Mouse (Mus musculus): ENCODE measurements around the gene Kcnip1.

The Kcnip1 gene

DNA sequence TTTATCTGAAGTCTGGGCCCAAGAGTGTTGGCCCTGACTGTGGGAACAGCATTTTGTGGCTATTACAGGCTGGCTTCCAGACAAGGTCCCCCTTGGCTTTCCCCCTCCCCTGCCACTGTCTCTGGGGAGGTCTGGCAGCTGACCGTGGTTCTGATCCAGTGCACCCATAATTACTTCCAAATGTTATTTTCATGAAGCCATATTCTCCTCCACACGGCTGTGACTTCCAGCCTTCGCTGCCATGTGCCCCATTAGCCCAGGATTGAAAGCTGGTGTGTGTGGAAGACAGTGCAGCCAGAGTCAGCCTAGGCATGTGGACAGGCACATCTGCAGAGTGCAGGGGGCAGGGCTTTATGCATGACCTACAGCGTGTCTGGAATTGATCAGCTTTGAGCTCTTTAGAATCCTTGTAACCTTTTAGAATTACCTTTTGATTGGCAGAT is 240.5 kb downstream of the Kcnip1 start:
- no peak for DNase-seq (ENCODE audit: low read depth)

DNA sequence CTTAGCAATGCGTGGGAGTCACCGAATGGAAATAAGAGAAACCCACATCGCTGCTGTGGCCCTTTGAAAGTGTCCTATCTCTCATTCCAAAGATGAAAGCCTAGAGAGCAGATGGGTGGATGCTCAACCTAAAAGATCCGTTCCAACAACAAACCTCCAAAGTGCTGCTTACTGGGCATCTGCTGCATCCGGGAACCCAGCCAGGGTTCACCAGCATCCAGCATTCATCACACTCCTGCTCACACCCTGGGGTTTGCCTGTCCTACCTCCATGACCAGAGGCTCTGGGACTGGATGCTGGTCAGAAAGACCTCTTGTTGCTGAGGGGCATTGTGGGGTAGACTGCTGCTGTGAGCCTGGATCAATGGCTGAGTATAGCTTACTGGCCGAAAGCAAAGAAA is 241.4 kb downstream of the Kcnip1 start:
- DNase-seq (ENCODE audit: low read depth), result no peak

GRCm38 (mm10) chr11:33749979-33750378 is 243.0 kb downstream of the Kcnip1 start:
- no peak for DNase-seq (ENCODE audit: low read depth)

- no peak for DNase-seq (ENCODE audit: low read depth)
Measured at GRCm38 (mm10) chr11:33749408-33749807, 243.5 kb downstream of the Kcnip1 start.

DNA sequence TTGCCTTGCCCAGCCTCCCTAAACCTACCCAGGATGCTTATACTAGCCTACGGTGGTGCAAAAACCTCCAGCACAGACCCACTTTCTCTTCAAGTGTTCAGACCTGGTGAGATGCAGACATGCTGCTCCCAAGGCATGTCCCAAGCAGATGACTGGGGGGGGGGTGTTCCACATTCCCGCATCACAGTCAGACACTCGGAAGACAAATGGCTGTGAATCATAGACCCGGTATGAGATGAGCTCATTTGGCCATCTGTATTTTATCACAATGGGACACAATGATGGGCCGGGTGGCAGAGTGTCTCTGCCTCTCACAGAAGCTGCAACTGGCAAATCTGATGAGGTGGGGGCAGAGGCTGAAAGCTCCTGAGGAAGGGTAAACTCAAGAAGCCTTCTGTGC is 244.2 kb downstream of the Kcnip1 start:
- no peak for DNase-seq (ENCODE audit: low read depth)

DNA sequence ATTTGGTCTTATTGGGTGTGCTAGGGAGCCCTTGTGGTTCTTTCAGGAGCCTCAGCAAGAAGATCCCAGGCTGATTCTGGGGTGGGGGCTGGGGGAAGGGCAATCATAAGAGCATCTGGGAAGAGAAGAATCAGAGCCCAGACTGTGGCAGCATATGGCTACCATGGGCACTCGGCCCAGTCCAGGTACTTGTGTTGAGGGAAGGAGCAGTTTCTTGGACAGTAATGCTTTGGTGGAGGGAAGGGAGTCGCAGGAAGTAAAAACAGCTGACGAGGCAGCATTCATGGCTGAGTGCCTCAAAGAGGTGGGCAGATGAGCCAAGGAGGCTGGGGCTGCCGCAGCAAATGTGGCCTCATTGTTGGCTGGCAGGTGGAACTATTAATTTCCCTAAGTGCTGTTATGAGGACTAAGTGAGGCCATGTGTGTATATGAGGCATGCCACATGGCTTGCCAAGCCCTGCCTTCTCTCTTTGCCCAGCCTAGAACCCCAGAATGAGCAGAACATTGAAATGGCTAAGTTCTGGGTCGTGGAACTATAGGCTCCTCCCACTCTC is 245.5 kb downstream of the Kcnip1 start:
- no peak for DNase-seq (ENCODE audit: low read depth)

DNA sequence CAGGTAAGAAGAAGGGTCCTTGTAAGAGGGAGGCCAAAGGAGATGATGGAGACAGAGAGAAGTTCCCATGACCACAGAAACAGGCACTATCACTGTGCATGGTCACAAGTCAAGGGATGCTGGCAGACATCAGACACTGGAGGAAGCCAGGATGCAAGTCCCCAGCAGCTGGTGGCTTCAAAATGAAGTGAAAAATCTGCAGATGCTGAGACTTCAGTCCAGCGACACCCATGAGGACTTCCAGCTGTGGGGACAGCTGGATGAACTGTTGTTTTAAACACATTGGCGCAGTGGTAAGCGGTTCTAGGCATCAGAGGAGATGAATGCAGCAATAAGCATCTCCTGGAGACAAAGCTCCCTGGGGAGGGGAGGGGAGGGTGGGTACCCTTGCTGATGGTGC is 246.6 kb downstream of the Kcnip1 start:
- no peak for DNase-seq (ENCODE audit: low read depth)

- DNase-seq (ENCODE audit: low read depth), result no peak
Measured at GRCm38 (mm10) chr11:33745821-33746329, 247.1 kb downstream of the Kcnip1 start.

- peak; percentile 39 for DNase-seq (ENCODE audit: low read depth)
Measured at GRCm38 (mm10) chr11:33744429-33744828, 248.5 kb downstream of the Kcnip1 start.

- no peak for DNase-seq (ENCODE audit: low read depth)
Measured at GRCm38 (mm10) chr11:33740187-33740586, 252.8 kb downstream of the Kcnip1 start.

DNA sequence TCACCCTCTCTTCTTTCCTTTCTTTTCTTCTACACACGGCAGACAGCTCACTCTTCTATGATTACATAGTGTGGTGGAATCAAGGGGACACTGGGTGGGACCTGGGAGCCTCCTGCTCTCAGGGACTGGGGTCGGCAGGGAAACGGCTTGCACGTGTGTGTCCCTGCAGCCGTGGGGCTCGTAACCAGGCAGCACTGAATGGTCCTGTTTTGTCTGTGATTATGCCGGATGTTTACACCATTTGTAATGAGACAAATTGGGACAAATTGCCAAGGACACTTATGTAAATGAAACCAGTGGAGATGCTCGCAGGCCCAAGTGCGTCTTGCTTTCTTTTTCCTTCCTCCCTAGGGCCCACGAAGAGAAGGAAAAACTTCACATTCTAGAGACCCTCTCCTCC is 256.5 kb downstream of the Kcnip1 start:
- no peak for DNase-seq (ENCODE audit: low read depth)

GRCm38 (mm10) chr11:33733269-33733668 is 259.7 kb downstream of the Kcnip1 start:
- DNase-seq (ENCODE audit: low read depth), result peak; percentile 47

GRCm38 (mm10) chr11:33732358-33732757 is 260.6 kb downstream of the Kcnip1 start:
- no peak for DNase-seq (ENCODE audit: low read depth)

DNA sequence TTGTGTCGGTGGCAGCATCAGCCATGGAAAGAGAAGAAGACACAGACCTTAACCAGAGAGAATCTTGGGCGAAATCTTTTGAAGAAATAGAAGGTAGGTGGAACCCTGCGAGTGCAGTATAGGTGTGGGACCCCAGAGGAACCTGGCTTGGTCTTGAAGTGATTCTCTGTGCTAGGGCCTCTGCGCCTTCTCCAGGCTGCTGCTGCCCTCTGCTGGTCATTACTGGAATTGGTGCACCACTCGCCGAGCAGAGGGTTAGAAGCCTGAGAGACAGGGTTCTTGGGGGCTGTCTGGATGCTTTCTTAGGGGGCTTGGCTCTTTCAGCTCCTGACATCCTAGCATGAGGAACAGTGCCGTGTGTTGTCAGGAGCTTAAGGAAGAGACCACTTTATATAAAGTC is 271.7 kb downstream of the Kcnip1 start:
- peak; percentile 54 for DNase-seq (ENCODE audit: low read depth)

GRCm38 (mm10) chr11:33706777-33707176 is 286.2 kb downstream of the Kcnip1 start:
- DNase-seq (ENCODE audit: low read depth), result peak; percentile 11

DNA sequence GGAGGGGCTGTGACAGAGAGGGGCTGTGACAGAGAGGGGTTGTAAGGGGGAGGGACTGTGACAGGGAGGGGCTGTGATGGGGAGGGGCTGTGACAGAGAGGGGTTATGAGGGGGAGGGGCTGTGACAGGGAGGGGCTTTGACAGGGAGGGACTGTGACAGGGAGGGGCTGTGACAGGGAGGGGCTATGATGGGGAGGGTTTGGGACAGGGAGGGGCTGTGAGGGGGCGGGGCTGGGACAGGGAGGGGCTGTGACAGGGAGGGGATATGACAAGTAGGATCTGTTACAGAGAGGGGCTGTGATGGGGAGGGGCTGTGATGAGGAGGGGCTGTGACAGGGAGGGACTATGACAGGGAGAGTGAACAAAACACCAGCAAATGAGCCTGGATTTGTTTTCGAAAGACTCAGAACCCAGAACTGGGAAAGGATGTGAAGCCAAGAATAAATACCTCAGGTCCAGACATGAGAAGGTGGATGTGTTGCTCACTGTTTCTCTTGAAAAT is 290.9 kb downstream of the Kcnip1 start:
- no peak for DNase-seq (ENCODE audit: low read depth)

DNA sequence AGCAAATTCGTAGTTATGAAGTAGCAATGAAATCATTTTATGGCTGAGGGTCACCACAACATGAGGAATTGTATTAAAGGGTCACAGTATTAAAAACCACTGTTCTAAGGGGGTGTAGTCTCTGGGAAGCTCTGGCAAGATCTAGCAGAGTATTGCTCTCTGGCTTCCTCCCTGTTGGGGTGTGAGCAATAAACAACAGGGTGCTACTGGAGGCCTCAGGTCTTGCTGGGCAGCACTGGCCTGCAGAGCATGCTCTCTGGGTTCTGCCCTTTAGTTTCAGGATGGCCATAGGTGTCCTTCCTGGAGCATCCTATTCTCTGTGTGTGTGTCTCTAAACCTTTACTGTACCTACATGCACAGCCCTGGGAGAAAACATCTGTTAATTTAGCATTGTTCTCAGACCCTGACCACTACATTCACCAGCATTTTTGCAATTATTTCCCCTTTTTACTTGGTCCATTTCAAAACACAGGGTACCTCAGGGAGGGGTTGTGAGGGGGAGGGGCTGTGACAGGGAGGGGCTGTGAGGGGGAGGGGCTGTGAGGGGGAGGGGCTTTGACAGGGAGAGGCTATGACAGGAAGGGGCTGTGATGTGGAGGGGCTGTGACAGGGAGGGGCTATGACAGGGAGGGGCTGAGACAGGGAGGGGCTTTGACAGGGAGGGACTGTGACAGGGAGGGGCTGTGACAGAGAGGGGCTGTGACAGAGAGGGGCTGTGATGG is 291.6 kb downstream of the Kcnip1 start:
- no peak for DNase-seq (ENCODE audit: low read depth)

DNA sequence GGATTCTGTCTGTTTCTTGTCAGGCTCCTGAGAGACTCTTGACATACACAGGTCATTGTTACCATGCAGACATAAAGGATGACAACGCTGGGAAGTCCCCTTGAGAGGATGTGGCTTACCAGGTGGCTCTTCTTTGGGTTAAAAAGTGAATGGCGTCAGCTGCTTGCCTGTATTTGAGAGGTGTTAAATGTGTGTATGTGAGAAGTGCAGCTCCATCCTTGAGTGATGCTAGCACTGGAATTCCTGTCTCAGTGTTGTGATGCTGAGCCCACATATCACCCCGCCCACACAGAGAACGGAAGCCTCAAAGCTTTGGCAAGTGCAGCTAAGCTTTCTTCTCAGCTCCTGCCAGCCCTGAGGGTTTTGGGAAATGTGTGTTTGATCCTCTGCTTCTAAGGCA is 292.2 kb downstream of the Kcnip1 start:
- no peak for DNase-seq (ENCODE audit: low read depth)

- DNase-seq (ENCODE audit: low read depth), result no peak
Measured at GRCm38 (mm10) chr11:33690181-33690580, 302.8 kb downstream of the Kcnip1 start.

DNA sequence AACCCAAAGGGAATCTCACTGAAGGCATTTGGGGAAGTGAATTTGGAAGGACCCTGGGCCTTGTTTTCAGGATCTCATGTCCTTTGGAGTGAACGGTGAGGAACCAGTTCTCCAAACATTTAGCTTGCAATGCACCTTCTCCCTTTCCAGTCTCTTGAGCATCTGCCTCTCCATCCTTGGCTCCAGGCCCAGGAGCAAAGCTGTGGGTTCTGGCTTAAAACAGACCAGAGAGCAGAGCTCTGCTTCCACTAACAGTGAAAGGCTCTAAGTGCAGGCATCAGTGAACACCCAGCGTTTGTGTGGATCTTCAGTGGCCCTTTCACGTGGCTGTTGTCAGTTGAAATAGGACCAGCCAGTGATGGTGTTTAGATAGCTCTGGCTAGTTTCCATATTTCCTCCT is 307.0 kb downstream of the Kcnip1 start:
- no peak for DNase-seq (ENCODE audit: low read depth)

DNA sequence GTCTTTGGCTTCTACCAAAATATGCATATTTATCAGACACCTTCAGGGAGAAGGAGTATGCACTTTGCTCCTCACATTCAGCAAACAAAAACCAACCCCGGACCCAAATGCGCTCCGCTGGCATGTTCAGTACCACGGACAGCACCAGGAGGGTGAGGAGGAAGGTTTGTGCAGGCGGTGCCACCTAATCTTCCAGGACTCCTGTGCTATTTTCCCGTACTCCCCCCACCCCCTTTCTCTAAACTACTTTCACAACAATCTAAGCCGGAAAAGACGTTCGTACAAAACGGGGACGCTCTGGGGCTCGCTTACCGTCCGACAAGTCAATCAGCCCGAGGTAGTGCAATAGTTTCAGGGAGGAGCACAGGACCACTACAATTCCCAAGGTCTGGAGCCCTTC is 312.8 kb downstream of the Kcnip1 start:
- peak; percentile 33 for DNase-seq (ENCODE audit: low read depth)

DNA sequence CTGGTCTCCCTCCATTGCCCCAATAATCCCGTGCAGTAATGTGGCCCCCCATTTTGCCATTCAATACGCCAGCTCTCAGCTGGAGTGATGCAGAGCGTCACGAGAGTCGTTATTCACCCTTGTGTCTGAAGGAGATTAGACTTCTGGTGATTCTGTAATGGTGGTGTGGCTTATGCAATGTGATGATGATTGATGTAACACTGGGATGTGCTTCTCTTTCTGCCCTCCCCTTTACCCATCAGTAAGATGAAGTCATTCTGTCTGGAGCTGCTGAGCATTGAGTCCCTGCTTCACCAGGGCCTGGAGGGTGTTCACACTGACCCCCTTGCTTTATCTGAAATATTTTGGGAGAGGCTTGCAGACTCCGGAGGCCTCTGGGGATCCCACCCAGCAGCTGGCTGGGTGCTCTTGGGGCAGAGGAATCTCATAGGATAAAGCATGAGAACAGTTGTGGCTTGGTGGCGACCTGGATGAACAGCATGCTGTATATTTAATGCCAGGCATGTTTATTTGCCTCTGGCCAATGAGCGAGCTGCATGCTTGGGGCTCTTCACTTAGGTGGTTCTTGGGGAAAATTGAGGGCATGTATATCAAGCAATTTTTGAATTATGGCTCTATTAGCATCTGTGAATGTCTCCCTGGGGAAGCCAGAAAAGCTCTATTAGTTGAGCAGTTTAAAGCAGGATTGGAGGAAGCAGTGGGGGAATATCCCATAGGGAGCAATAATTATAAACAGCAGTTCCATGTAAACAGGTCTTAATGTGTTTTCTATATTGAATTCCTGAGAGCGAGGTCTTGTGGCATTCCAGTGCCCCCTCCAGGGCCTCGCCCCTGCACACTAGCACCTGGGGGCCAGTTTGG is 322.6 kb downstream of the Kcnip1 start:
- peak; percentile 67 for DNase-seq (ENCODE audit: low read depth)

GRCm38 (mm10) chr11:33668376-33668775 is 324.6 kb downstream of the Kcnip1 start:
- DNase-seq (ENCODE audit: low read depth), result no peak
